Mouse (Mus musculus): ENCODE results near the gene Htr6.

The Htr6 gene

GRCm38 (mm10) chr4:139086037-139086436 is 10.7 kb upstream of the Htr6 start:
- DNase-seq, result peak; percentile 86

- no peak for DNase-seq
These were observed 10.0 kb upstream of the Htr6 start for GRCm38 (mm10) chr4:139085337-139085736.

GRCm38 (mm10) chr4:139082790-139083564 is 7.6 kb upstream of the Htr6 start:
- peak; percentile 66 for DNase-seq

- DNase-seq, result no peak
These were observed 6.0 kb upstream of the Htr6 start for GRCm38 (mm10) chr4:139081270-139081931.

GRCm38 (mm10) chr4:139080259-139080658 is 4.9 kb upstream of the Htr6 start:
- DNase-seq, result no peak

GRCm38 (mm10) chr4:139079439-139079838 is 4.1 kb upstream of the Htr6 start:
- DNase-seq, result no peak

GRCm38 (mm10) chr4:139078726-139079125 is 3.4 kb upstream of the Htr6 start:
- DNase-seq, result peak; percentile 57

GRCm38 (mm10) chr4:139078313-139078712 is 2.9 kb upstream of the Htr6 start:
- DNase-seq, result peak; percentile 51

GRCm38 (mm10) chr4:139075915-139076314 is 545 bp upstream of the Htr6 start:
- no peak for DNase-seq

GRCm38 (mm10) chr4:139074060-139074459 is 1.3 kb downstream of the Htr6 start:
- no peak for DNase-seq

GRCm38 (mm10) chr4:139068287-139068686 is 7.1 kb downstream of the Htr6 start:
- no peak for DNase-seq

GRCm38 (mm10) chr4:139064831-139065230 is 10.5 kb downstream of the Htr6 start:
- DNase-seq, result no peak

- DNase-seq, result peak; percentile 80
These were observed 15.8 kb downstream of the Htr6 start for GRCm38 (mm10) chr4:139059569-139059968.

GRCm38 (mm10) chr4:139058029-139058428 is 17.3 kb downstream of the Htr6 start:
- DNase-seq, result no peak

GRCm38 (mm10) chr4:139057291-139057690 is 18.1 kb downstream of the Htr6 start:
- no peak for DNase-seq

GRCm38 (mm10) chr4:139055744-139056143 is 19.6 kb downstream of the Htr6 start:
- DNase-seq, result no peak

GRCm38 (mm10) chr4:139055336-139055735 is 20.0 kb downstream of the Htr6 start:
- no peak for DNase-seq

GRCm38 (mm10) chr4:139054300-139054923 is 21.0 kb downstream of the Htr6 start:
- DNase-seq, result no peak

GRCm38 (mm10) chr4:139053391-139053790 is 22.0 kb downstream of the Htr6 start:
- DNase-seq, result no peak

GRCm38 (mm10) chr4:139052796-139053195 is 22.6 kb downstream of the Htr6 start:
- no peak for DNase-seq

GRCm38 (mm10) chr4:139048518-139048917 is 26.9 kb downstream of the Htr6 start:
- no peak for DNase-seq

- DNase-seq, result no peak
These were observed 29.0 kb downstream of the Htr6 start for GRCm38 (mm10) chr4:139046354-139046753.

GRCm38 (mm10) chr4:139044566-139044965 is 30.8 kb downstream of the Htr6 start:
- no peak for DNase-seq

- no peak for DNase-seq
These were observed 31.8 kb downstream of the Htr6 start for GRCm38 (mm10) chr4:139043600-139043999.
